Mouse (Mus musculus): ENCODE results near the gene Fam208a. TPM values are rescaled to one million over a fixed set of nuclear protein-coding genes. Genes with fewer than 3 reads are reported as not detected.

Fam208a gene
- polyA plus RNA-seq (2017; shearing (Covaris generic)): 10 to 100 TPM; 31.3 to 32.5 TPM

DNA sequence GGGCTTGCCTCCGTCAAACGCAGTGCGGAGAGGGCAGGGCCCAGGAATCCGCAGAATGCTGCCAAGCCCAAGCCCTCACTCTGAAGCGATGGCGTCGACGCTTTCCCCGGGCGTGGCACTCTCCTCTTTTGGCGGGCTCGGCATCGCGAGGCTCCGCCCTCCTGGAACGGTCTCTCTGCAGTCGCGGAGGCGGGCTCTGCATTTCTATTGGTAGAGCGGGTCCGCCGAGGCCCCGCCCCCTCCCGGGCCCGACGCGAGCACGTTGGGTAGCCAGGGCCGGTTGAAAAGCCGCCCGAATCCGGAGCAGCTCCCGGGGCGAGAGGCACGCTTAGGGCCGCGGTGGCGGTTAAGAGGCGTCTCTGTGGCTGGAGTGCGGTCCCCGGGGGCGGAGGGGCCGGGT, at the start of gene Fam208a:
Gene Fam208a (plus strand): TSS at position 262 of the 400 bp plus-strand sequence.
- ATAC-seq: peak; percentile 88

DNA sequence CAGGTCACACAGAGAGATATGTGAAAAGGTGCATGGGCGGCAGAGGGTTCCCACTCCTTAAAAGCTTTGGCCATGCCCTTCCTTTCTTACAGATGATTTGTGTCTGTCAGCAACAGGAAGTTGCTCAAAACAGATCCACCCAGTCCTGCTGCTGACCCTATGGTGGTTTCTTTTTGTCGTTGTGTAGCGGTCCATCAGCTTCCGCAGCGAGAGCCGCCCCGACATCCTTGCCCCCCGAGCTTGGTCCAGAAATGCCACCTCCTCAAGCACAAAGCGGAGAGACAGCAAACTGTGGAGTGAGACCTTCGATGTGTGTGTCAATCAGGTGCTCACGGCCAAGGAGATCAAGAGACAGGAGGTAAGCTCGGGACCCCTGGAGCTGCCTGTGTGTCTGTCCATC, 49.2 kb upstream of the Fam208a start:
- peak; percentile 13 for ATAC-seq

DNA sequence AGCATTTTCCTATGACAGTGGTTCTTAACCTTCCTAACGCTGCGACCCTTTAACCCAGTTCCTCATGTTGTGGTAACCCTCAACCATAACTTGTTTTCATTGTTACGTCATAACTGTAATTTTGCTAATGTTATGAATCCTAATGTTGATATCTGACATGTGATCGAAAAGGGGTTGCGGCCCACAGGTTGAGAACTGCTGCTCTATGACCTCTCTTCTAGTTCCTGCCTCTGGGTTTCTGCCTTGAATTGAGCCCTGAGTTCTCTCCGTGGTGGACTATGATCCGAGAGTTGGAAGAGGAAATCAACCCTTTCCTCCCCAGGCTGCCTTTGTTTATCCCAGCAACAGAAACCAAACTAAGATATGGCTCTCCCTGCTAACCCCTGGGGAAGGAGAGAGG, 47.2 kb upstream of the Fam208a start:
- no peak for ATAC-seq

DNA sequence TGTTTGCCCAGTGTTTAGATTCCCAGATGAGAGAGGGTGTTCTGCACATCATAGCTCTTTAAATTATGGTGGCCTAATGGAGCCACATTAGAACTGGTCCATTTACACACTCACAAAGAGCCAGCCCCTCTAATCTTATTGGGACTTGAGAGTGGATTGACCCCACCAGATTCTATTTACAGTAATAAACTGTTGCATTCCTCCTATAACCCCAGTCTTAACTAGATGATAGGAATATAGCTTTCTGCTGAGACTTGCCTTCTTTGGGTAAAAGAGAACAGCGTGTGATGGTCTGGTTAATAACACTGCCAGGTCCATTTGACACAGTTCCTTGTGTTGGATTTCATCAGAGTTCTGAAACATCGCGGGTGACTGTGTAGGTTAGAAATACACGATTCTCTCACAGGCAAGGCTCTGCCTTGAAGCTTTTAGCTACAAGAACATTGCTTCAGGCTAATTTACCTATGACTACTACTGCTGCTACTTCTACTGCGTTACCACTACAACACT, 45.3 kb upstream of the Fam208a start:
- no peak for ATAC-seq

DNA sequence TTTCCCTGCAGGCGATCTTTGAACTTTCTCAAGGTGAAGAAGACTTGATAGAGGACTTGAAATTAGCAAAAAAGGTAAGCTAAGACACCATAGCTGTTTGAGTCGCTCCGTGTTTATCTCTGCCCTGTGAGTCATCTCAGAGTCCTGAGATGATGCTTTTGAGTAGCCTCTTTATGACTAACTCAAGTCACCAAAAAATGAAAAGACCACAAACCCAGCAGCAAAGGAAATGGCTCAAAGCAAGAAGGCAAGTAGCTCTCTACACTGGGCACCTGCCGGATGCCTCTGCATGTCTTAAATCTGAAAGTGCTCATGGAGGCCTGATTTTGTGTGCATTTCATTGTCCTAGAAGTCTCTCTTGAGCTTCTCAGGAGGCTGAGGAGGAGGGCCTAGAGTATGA, 44.5 kb upstream of the Fam208a start:
- ATAC-seq: peak; percentile 84

DNA sequence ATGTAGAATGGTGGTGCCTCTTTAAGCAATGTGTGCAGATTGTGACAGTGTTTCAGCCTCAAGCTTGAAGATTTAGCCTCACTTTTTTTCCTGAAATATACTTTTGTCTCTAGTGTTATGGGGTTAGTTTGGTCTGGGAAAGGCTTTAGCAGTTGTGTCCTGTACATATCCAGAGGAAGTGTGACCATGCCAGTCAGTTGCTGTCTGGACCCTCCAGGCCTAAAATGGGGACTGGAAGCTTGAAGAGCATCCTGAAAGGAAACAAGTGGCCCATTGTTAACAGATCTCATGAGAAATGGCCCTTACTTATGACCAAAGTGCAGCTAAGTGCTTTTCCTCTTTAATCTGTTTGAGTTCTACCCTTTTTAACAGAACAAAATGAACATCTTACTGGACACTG, 40.0 kb upstream of the Fam208a start:
- no peak for ATAC-seq

DNA sequence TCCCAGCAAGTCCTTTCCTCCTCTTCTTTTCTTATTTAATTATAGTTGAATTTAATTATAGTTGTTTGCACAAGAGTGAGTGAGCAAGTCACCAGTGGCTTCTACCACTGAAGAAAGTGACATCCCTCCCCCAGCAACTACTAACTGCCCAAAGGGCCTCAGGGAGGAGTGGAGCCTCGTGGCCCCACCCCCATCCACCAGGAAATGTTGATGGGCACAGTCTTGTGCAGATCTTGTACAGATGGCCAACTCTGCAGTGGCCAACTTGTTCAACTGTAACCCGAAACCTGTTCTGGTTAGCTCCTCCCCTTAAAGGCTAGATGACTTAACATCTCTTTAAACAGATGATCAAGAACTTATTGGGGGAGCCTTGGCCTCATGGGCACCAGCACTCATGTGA, 38.9 kb upstream of the Fam208a start:
- no peak for ATAC-seq

DNA sequence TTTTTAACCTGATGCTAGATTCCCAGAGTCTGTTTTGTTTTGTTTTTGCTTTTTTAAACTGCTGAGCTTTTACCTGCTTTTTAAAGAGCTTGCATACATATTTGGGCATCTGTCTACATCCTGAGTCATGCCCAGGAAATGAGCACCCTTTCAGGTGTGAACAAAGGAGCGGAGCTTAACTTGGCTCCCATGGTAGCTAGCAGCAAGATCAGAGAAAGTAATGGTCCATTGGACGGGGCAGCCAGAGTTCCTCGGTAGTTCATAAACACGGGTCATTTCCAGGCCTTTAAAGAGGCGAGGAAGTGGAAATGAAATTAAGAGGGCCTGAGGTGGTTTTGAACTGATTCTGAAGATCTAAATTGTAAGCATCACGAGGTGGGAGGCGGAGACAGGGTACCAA, 38.0 kb upstream of the Fam208a start:
- peak; percentile 67 for ATAC-seq

DNA sequence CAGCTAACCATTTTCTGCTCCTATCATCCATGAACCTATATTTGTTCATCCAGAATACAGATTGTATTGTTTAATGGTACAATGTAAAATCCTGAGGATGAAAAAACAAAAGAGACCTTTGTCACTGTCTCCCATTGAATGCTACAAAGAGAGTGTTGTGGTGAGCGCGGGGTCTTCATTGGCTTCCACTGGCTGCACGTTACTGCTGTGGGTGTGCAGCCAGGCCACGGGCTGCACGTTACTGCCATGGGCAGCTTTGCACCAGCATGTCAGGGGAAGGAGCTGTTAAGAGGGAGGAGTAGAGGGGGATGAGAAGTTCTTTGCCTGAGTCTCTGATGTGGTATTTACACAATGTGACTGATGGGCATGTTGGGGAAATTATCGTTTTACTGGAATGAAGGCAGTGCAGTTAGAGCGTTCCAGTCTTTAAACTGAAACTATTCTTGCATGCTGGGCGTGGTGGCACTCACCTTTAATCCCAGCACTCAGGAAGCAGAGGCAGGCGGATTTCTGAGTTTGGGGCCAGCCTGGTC, 36.8 kb upstream of the Fam208a start:
- ATAC-seq: peak; percentile 32

DNA sequence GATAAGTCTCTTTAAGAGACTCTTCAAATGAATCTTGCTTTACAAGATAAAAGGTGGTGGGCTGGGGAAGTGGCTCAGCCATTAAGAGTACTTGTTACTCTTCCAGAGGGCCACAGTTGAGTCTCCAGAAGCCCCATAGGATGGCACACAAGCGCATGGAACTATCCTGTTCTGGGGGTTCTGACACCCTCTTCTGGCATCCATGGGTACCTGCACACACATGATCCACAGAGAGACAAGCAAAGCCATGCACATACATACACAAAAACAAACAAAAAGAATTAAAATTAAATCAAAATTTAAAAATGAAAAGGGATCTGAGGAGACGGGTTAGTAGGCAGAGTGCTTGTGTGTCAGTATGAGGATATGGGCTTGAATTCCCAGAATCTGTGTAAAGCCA, 36.0 kb upstream of the Fam208a start:
- ATAC-seq: no peak

DNA sequence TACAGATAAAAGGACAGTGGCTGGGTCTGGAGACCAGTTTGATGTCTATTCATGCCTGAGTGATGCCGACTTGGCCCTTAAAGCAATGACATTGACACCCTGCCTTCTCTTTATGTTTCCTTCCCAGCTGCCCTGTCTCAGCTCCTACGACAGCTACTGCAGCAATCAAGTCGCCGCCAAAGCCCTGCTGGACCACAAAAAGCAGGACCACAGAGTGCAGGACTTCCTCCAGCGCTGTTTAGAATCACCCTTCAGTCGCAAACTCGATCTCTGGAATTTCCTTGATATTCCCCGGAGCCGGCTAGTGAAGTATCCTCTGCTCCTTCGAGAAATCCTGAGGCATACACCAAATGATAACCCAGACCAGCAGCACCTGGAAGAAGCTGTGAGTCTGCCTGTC, 34.8 kb upstream of the Fam208a start:
- ATAC-seq: no peak

DNA sequence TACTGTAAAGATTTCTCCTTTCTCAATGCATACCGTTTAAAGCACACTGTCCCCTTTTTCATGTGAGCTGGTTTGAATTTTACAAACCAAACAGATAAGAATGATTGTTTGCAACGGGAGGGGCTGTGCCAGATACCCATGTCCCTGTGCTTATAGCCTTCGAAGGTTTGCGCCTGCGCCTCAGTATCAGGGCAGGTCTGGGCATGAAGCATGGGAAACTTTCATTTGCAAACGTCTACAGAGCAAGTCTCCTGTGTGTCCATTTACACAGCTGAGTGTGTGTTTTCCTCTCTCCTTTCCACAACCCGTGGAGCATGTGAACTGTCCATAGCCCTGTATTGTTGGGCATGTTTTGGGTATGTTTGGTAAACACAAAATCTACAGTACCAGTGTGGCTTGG, 32.2 kb upstream of the Fam208a start:
- no peak for ATAC-seq

DNA sequence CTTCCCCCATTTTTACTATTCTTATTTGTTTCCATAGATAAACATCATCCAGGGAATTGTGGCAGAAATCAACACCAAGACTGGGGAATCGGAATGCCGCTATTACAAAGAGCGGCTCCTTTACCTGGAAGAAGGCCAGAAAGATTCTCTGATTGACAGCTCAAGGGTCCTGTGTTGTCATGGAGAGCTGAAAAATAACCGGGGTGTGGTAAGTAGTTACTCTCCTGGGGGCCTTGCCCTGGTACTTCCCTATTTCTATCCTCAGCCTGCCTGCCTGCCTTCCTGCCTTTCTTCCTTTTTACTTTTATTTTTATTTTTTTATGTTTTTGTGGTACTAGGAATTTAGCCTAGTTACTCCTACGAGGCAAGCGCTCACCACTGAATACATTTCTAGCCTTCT, 31.1 kb upstream of the Fam208a start:
- no peak for ATAC-seq

DNA sequence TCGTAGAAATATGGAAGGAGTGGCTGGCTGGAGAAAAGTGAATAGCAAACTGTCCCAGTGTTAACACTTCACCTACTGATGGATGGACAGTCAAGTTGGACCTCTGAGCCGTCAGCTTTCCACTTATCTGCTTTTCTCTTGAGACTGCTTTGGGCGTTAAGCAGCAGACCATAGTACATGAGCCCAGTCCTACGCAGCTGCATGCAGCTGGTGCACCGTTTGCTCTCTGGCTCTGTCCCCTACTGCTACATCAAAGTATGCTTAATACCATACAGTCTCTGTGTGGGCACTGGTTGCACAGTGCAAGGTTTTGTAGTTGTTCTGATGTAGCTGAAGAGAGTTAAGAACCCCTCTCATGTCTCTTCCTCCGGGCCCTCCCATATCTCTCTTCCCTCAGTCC, 28.1 kb upstream of the Fam208a start:
- no peak for ATAC-seq

DNA sequence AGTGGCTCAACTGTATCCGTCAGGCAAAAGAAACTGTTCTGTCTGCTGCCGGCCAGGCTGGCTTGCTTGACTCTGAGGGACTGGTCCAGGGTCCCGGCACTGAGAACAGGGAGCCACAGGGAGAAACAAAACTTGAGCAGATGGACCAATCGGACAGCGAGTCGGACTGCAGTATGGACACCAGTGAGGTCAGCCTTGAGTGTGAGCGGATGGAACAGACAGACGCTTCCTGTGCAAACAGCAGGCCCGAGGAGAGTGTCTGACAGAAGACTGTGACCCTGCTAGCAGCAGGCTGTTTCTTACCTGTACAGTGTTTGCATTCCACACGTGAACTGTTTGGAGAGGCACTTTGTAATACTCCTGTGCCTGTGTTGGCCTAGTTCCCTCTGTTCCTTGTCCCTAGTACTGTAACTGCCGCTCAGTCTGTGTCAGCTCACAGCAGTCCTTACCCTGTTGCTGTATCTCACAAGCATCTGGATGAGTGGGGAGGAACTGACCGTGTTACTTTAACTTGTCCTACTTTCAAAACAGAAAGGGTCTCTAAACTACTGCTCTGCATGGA, 26.8 kb upstream of the Fam208a start:
- no peak for ATAC-seq

DNA sequence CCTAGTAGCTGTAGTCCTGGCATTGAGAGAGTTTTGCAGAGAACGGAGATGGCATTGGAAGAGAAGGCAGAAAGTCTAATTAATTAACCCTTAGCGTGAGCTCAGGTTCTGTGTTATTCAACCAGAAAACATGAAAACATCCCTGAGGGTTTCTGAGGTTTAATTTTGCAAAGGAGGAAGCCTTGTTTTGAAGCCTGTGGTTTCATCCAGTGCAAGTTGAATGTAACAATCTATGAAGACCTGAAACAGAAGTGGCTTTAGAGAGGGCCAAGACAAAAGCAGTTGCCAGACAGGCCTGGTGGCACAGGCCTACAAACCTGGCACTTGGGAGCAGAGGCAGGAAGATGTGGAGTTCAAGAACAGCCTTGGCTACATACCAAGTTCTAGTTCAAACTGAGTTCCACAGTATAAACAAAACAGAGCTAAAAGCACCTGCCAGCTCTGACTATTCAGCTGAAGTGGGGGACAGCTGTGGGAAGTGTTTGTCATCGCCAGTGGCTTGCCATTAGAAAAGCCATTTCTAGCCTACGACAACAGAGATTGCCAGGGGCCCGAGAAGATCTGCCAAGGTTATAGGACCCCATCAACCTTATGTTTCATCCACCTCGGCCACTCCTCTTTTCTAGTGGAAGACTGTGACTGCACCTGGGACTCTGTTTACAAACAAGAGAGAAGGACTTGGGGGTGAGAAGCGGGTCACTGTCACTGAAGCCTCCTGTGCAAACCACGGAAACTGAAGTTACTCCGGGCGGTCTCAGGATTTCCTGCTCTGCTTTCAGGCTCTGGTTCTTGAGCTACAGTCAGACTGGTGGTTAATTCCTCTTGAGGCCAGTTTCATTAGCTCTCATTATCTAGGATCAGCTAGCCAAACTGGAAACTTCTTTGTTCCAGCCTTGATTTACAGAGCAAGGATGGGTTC, 26.0 kb upstream of the Fam208a start:
- ATAC-seq: peak; percentile 32

DNA sequence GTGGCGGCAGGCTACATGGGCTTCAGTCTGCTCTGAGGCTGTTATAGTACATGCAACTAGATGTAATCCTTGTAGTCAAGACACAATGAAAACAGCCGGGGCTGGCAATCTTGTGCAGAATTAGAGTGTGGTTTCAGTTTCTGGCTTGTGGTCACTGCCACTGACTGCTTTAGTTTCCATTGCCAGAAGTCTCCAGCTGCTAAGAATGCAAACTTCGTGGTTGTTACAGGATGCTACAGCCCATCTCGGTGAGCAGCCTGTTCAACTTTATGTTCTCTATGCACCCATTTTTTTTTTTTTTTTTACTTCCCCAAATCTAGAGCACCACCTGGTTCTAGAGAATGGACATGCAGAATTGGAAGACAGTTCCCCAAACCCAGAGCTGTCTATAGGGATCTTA, 23.2 kb upstream of the Fam208a start:
- ATAC-seq: peak; percentile 77

DNA sequence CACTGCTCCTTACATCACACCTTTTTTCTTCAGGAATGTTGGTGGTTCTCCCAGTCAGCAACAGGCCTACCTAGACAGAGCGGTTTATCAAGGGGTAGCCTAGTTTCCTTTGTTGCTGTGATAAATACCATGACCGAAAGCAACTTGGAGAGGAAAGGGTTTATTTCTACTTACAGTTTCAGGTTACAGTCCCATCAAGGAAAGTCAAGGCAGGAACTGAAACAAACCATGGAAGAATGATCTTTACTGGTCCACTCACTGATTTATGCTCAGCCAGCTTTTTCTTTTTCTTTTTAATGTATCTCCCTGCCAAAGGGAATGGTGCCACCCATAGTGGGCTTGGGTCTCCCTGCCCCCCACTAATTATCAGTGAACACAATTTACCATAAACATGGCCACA, 22.7 kb upstream of the Fam208a start:
- no peak for ATAC-seq

DNA sequence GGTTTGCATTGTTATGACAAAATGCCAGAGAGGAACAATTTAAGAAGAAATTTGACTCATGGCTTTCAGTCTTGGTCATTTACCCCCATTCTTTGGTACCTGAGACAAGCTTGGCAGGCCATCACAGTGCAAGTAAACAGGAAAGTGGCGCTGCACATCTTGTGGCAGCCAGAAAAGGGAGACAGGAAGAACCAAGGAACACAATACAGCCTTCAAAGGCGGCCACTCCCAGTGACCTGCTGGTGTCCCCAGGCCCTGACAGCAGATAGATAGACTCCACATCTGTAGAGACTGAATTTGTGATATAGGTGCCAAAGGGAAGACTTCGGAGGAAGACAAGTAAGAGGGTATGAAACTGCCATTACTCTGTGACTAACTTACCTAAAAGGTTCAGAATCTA, 20.4 kb upstream of the Fam208a start:
- ATAC-seq: no peak

DNA sequence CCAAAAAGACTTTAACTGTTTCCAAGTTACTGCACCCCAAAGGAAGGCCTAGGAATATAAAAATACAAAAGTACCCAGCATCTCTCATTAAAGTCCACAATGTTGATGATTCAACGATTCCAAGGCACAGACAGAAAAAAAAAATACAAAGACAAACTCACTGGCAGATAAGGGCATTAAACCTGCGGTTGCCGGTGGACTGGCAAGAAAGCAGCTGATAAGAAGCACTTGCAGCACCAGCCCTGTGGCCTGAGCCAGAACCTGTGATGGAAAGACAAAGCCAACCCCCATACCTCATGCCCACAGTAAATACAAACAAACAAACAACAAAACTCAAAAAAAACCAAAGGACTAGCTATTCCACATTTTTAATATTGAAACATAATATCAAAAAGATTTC, 19.0 kb upstream of the Fam208a start:
- no peak for ATAC-seq

DNA sequence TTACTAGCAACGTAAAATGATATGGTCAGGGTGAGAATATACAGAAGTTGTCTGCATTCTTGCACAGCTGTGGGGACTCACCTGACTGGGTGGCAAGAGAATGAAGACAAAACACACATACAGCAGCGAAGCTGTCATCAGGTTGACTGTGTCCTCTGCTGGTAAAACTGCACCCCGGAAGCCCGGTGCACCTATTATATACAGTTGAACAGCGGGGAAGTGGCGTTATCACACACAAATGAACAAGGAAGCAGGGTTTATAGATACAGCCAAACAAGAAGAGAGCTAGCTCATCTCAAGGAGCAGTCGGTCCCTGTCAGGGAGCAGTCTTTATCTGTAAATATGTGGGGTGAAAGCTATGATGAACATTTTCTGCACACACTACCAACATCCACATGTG, 17.1 kb upstream of the Fam208a start:
- no peak for ATAC-seq

DNA sequence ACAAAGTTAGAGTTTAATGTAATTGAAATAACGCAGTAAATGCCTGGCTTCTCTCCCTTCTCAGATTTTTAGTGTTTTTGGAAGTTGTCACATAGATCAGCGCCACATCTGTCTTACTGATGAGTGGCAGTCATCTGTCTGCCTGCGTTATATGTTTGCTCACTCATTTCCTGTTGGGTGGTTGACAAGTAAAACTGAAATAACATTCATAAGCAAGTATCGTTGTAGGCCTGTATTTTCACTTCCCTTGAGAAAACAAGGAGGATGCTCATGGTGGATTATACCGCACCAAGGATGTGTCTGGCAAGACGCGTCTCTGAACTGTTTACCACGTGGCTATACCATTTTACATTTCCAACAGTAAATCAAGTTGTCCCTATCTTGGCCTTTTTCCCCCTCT, 15.9 kb upstream of the Fam208a start:
- ATAC-seq: peak; percentile 79

DNA sequence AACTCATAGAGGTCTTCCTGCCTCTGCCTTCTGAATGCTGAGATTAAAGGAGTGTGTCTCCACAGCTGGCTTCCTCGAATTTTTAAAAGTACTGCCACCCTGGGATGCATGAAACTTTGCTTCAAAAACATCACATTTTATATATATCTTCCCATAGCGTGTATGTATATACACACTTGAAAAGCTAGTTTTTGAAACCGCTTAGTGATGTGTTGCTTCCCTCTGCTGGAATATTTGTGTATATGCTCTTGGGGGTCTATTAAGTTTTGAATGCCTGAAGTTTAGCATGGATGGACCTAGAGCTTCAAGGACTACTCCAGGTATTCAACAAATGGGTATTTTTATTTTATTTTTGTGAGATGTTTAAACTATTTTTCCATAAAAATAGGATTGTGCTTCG, 14.7 kb upstream of the Fam208a start:
- ATAC-seq: peak; percentile 64

DNA sequence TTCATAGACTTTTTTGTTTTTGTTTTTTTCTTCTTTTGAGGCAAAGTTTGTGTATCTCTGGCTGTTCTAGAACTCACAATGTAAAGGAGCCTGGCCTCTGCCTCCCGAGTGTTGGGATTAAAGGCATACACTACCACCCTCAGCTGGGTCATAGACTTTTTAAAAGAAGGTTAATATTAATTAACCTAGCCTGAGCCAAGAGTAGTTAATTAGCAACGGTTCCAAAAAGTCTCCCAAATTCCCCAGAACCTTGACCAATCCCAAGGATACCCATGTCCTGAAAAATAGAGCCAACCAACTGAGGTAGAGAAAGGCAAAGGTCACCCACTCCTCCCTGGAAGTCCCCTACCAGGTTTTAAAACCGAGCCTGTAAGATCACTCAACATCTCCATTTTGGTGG, 7.8 kb upstream of the Fam208a start:
- ATAC-seq: no peak
